Comparison of ENCODE assay signal across 8 mouse cellular contexts in genomic region chr7:43443126-43443916, GRCm38 (mm10). TPM values are rescaled to one million over a fixed set of nuclear protein-coding genes. Genes with fewer than 3 reads are reported as not detected.
DNase-seq lines count a peak whose midpoint lies in the region; ATAC-seq lines count a peak whose summit lies in the region.

No protein-coding gene starts in this region.

- DNase-seq in 3T3-L1 (ENCODE audit: low read depth, low spot score) = peak; percentile 87
- DNase-seq in adrenal gland, postnatal 25 days = peak; percentile 83
- DNase-seq in embryonic facial prominence, embryonic 14.5 days (ENCODE audit: low spot score) = peak; percentile 87
- peak; percentile 90 to 93 for DNase-seq in heart, adult 18-20 months
- DNase-seq in kidney, adult 18-20 months = peak; percentile 87
- DNase-seq in midbrain, embryonic 14.5 days = peak; percentile 77
- peak; percentile 73 to 76 for DNase-seq in spleen, adult 18-20 months

- ATAC-seq in embryonic facial prominence, embryonic 14.5 days (ENCODE audit: low read depth) = peak; percentile 92
- peak; percentile 79 for ATAC-seq in limb, embryonic 12.5 days (ENCODE audit: insufficient number of reproducible peaks, insufficient read depth, low FRiP score, low TSS enrichment, low read depth)
- peak; percentile 77 for ATAC-seq in midbrain, embryonic 14.5 days (ENCODE audit: low FRiP score, low TSS enrichment)

- H3K27ac ChIP-seq in embryonic facial prominence, embryonic 14.5 days (replicated peaks; ENCODE audit: low read depth, low read length) = peak overlapping the region; percentile 96
- peak overlapping the region; percentile 95 for H3K27ac ChIP-seq in limb, embryonic 12.5 days
- H3K27ac ChIP-seq in midbrain, embryonic 14.5 days (replicated peaks; ENCODE audit: low read depth, low read length) = peak overlapping the region; percentile 84

- peak overlapping the region; percentile 65 for H3K9ac ChIP-seq in embryonic facial prominence, embryonic 14.5 days (ENCODE audit: low read depth, low read length)
- peak overlapping the region; percentile 60 for H3K9ac ChIP-seq in limb, embryonic 12.5 days (replicated peaks)
- peak overlapping the region; percentile 59 for H3K9ac ChIP-seq in midbrain, embryonic 14.5 days (replicated peaks; ENCODE audit: low read length)

- no peaks in the 10 kb centered on the region for H3K9me3 ChIP-seq in embryonic facial prominence, embryonic 14.5 days (ENCODE audit: control insufficient read depth, low read length)
- H3K9me3 ChIP-seq in limb, embryonic 12.5 days = no peaks in the 10 kb centered on the region
- no peaks in the 10 kb centered on the region for H3K9me3 ChIP-seq in midbrain, embryonic 14.5 days (ENCODE audit: control insufficient read depth, low read length)

- no peaks in the 10 kb centered on the region for H3K36me3 ChIP-seq in embryonic facial prominence, embryonic 14.5 days (ENCODE audit: control insufficient read depth, insufficient read depth, low read length)
- H3K36me3 ChIP-seq in limb, embryonic 12.5 days = no peaks in the 10 kb centered on the region
- no peaks in the 10 kb centered on the region for H3K36me3 ChIP-seq in midbrain, embryonic 14.5 days (ENCODE audit: control insufficient read depth, insufficient read depth, low read length)

- H3K27me3 ChIP-seq in embryonic facial prominence, embryonic 14.5 days (replicated peaks; ENCODE audit: control insufficient read depth, insufficient read depth, low read length) = no peaks in the 10 kb centered on the region
- H3K27me3 ChIP-seq in limb, embryonic 12.5 days = no peaks in the 10 kb centered on the region
- H3K27me3 ChIP-seq in midbrain, embryonic 14.5 days (ENCODE audit: control insufficient read depth, insufficient read depth, low read length) = no peaks in the 10 kb centered on the region

- H3K4me1 ChIP-seq in embryonic facial prominence, embryonic 14.5 days (ENCODE audit: control insufficient read depth, insufficient read depth, low read length) = peaks cover 12% of the 10 kb centered on the region
- peaks cover 17% of the 10 kb centered on the region for H3K4me1 ChIP-seq in limb, embryonic 12.5 days (replicated peaks)
- H3K4me1 ChIP-seq in midbrain, embryonic 14.5 days (ENCODE audit: control insufficient read depth, insufficient read depth, low read length) = peaks cover 18% of the 10 kb centered on the region

- under 1% methylated on average over 36 of the region's 36 CpGs for WGBS in embryonic facial prominence, embryonic 14.5 days
- WGBS in limb, embryonic 12.5 days = 1% methylated on average over 36 of the region's 36 CpGs
- under 1% methylated on average over 36 of the region's 36 CpGs for WGBS in midbrain, embryonic 14.5 days

- peak overlapping the region; percentile 56 for H3K4me3 ChIP-seq in embryonic facial prominence, embryonic 14.5 days (ENCODE audit: low read depth, low read length)
- H3K4me3 ChIP-seq in limb, embryonic 12.5 days (replicated peaks) = peak overlapping the region; percentile 54
- peak overlapping the region; percentile 55 for H3K4me3 ChIP-seq in midbrain, embryonic 14.5 days (replicated peaks; ENCODE audit: low read depth, low read length)

- H3K4me2 ChIP-seq in embryonic facial prominence, embryonic 14.5 days (ENCODE audit: low read depth, low read length) = peak overlapping the region; percentile 76
- H3K4me2 ChIP-seq in limb, embryonic 12.5 days = peak overlapping the region; percentile 80
- peak overlapping the region; percentile 83 for H3K4me2 ChIP-seq in midbrain, embryonic 14.5 days (ENCODE audit: low read length)

RNA-seq across cellular contexts. Expression of gene Etfb, which starts 0.6 kb away (rescaled TPM):
- total RNA-seq in adrenal gland, postnatal 25 days (2021) = 373 and 390 TPM in 2 replicates
- polyA plus RNA-seq in embryonic facial prominence, embryonic 14.5 days (2014; fragmentation: Nextera tagmentation; extraction: Ambion mirVana) = 298 and 300 TPM in 2 replicates
- total RNA-seq in heart, adult 18-20 months (2021) = 1,000 to 10,000 TPM; 1,290 to 1,427 TPM
- polyA plus RNA-seq in limb, embryonic 12.5 days (2016; fragmentation: Nextera tagmentation; extraction: Ambion mirVana) = 236 and 240 TPM in 2 replicates
- 101 and 120 TPM in 2 replicates for polyA plus RNA-seq in midbrain, embryonic 14.5 days (2014; fragmentation: Nextera tagmentation; extraction: Ambion mirVana)

RNA-seq across cellular contexts. Expression of gene Gm45233, which starts 0.6 kb away (rescaled TPM):
- 1.5 TPM in 1 of 2 replicates, not detected in the other for total RNA-seq in adrenal gland, postnatal 25 days (2021)
- 0.25 TPM in 1 of 2 replicates, not detected in the other for polyA plus RNA-seq in embryonic facial prominence, embryonic 14.5 days (2014; fragmentation: Nextera tagmentation; extraction: Ambion mirVana)
- under 1 TPM in 1 of 2 experiments, not detected in 1; 0.60 TPM for total RNA-seq in heart, adult 18-20 months (2021)
- polyA plus RNA-seq in limb, embryonic 12.5 days (2016; fragmentation: Nextera tagmentation; extraction: Ambion mirVana) = 1.1 TPM in 1 of 2 replicates, not detected in the other
- not detected in 2 replicates for polyA plus RNA-seq in midbrain, embryonic 14.5 days (2014; fragmentation: Nextera tagmentation; extraction: Ambion mirVana)

RNA-seq across cellular contexts. Expression of gene Cldnd2, which starts 2.7 kb away (rescaled TPM):
- total RNA-seq in adrenal gland, postnatal 25 days (2021) = not detected in 2 replicates
- polyA plus RNA-seq in embryonic facial prominence, embryonic 14.5 days (2014; fragmentation: Nextera tagmentation; extraction: Ambion mirVana) = not detected in 2 replicates
- total RNA-seq in heart, adult 18-20 months (2021) = not detected
- not detected in 2 replicates for polyA plus RNA-seq in limb, embryonic 12.5 days (2016; fragmentation: Nextera tagmentation; extraction: Ambion mirVana)
- not detected in 2 replicates for polyA plus RNA-seq in midbrain, embryonic 14.5 days (2014; fragmentation: Nextera tagmentation; extraction: Ambion mirVana)

RNA-seq across cellular contexts. Expression of gene Nkg7, which starts 6.4 kb away (rescaled TPM):
- 0.46 TPM in 1 of 2 replicates, not detected in the other for total RNA-seq in adrenal gland, postnatal 25 days (2021)
- 1.3 and 1.8 TPM in 2 replicates for polyA plus RNA-seq in embryonic facial prominence, embryonic 14.5 days (2014; fragmentation: Nextera tagmentation; extraction: Ambion mirVana)
- total RNA-seq in heart, adult 18-20 months (2021) = 1 to 10 TPM; 1.1 to 2.2 TPM
- 0.64 TPM in 1 of 2 replicates, not detected in the other for polyA plus RNA-seq in limb, embryonic 12.5 days (2016; fragmentation: Nextera tagmentation; extraction: Ambion mirVana)
- polyA plus RNA-seq in midbrain, embryonic 14.5 days (2014; fragmentation: Nextera tagmentation; extraction: Ambion mirVana) = not detected in 2 replicates

RNA-seq across cellular contexts. Expression of gene Lim2, which starts 15.9 kb away (rescaled TPM):
- total RNA-seq in adrenal gland, postnatal 25 days (2021) = not detected in 2 replicates
- not detected in 2 replicates for polyA plus RNA-seq in embryonic facial prominence, embryonic 14.5 days (2014; fragmentation: Nextera tagmentation; extraction: Ambion mirVana)
- not detected for total RNA-seq in heart, adult 18-20 months (2021)
- polyA plus RNA-seq in limb, embryonic 12.5 days (2016; fragmentation: Nextera tagmentation; extraction: Ambion mirVana) = not detected in 2 replicates
- polyA plus RNA-seq in midbrain, embryonic 14.5 days (2014; fragmentation: Nextera tagmentation; extraction: Ambion mirVana) = not detected in 2 replicates

Comparison
In these comparisons a context has a peak if more than half of its experiments do, and no peak if none do; other contexts are left out.
1. Peak in every context shown above with its lines: DNase-seq, ATAC-seq, H3K4me3 ChIP-seq and H3K27ac ChIP-seq.